Mouse (Mus musculus) megakaryocyte progenitor cell, adult 5-6 weeks (primary cell): ENCODE measurements around the gene Prnd. TPM values are rescaled to one million over a fixed set of nuclear protein-coding genes. Genes with fewer than 3 reads are reported as not detected.
A peak's percentile ranks its signal among the peaks of the same experiment; 100 is the strongest.

Experiments
- ATAC-seq: replicated peaks from 2 replicates; pipeline ENCODE4 v1.8.0; 2016; ENCODE audit warnings: mild to moderate bottlenecking, moderate TSS enrichment, inconsistent platforms; ENCODE audit not compliant: poor library complexity
- total RNA-seq, 2 experiments: library from RNA; stranded (forward) in 1 of 2; stranded (reverse) in 1 of 2; fragments of 157-497, 149-512 nt in 1 of 2; fragments of 200-1000 nt in 1 of 2; gene quantifications; 2 replicates each; pipeline versions ENCODE4 v1.2.3 to v1.2.4; 2015 to 2017

Prnd gene
- total RNA-seq, 2 experiments from 2014 or later = not detected

GRCm38 (mm10) chr2:131976663-131977062 lies 26.0 kb downstream of the Prnd start:
- ATAC-seq = peak; percentile 70

GRCm38 (mm10) chr2:131980866-131981265 lies 30.2 kb downstream of the Prnd start:
- peak; percentile 10; the same call in 1 of the 2 replicates for ATAC-seq

GRCm38 (mm10) chr2:131982546-131983196 lies 32.0 kb downstream of the Prnd start:
- ATAC-seq = peak; percentile 97

GRCm38 (mm10) chr2:131987950-131988349 lies 37.3 kb downstream of the Prnd start:
- no peak for ATAC-seq

- ATAC-seq = no peak
Observed at GRCm38 (mm10) chr2:131988550-131988949, 37.9 kb downstream of the Prnd start.

- ATAC-seq = peak; percentile 68
Observed at GRCm38 (mm10) chr2:131992487-131992886, 41.8 kb downstream of the Prnd start.

- no peak for ATAC-seq
Observed at GRCm38 (mm10) chr2:131993151-131993550, 42.5 kb downstream of the Prnd start.

GRCm38 (mm10) chr2:131993563-131994088 lies 43.0 kb downstream of the Prnd start:
- no peak for ATAC-seq

- no peak for ATAC-seq
Observed at GRCm38 (mm10) chr2:131994971-131995370, 44.3 kb downstream of the Prnd start.

- ATAC-seq = peak; percentile 48
Observed at GRCm38 (mm10) chr2:131995742-131996141, 45.1 kb downstream of the Prnd start.

GRCm38 (mm10) chr2:131996369-131996768 lies 45.7 kb downstream of the Prnd start:
- no peak for ATAC-seq

GRCm38 (mm10) chr2:131997356-131997755 lies 46.7 kb downstream of the Prnd start:
- ATAC-seq = no peak

GRCm38 (mm10) chr2:132001696-132002334 lies 51.2 kb downstream of the Prnd start:
- ATAC-seq = no peak

GRCm38 (mm10) chr2:132003916-132004315 lies 53.3 kb downstream of the Prnd start:
- no peak for ATAC-seq

GRCm38 (mm10) chr2:132004495-132005136 lies 54.0 kb downstream of the Prnd start:
- ATAC-seq = no peak

- no peak for ATAC-seq
Observed at GRCm38 (mm10) chr2:132005445-132005844, 54.8 kb downstream of the Prnd start.

Other genes with a start within 250 kb of the Prnd start
- gene Erv3, start 91.1 kb upstream of the Prnd start, total RNA-seq (2015) = not detected in 2 replicates
- not detected in 2 replicates for gene Erv3, start 91.1 kb upstream of the Prnd start, total RNA-seq (2017)
- gene Prnp, start 40.9 kb upstream of the Prnd start, total RNA-seq (2015) = 1.2 and 2.9 TPM in 2 replicates
- gene Prnp, start 40.9 kb upstream of the Prnd start, total RNA-seq (2017) = 2.3 and 4.1 TPM in 2 replicates
- not detected in 2 replicates for gene Prn, start 40.9 kb upstream of the Prnd start, total RNA-seq (2015)
- gene Prn, start 40.9 kb upstream of the Prnd start, total RNA-seq (2017) = not detected in 2 replicates
- 32.9 and 42.8 TPM in 2 replicates for gene Rassf2, start 79.4 kb downstream of the Prnd start, total RNA-seq (2015)
- gene Rassf2, start 79.4 kb downstream of the Prnd start, total RNA-seq (2017) = 65.5 and 71.5 TPM in 2 replicates
- 5.4 and 6.7 TPM in 2 replicates for gene Slc23a2, start 194.2 kb downstream of the Prnd start, total RNA-seq (2015)
- 7.4 and 25.7 TPM in 2 replicates for gene Slc23a2, start 194.2 kb downstream of the Prnd start, total RNA-seq (2017)